Mouse (Mus musculus) G1E (cell line): ENCODE results near the gene Nme9.

Experiments
- CTCF ChIP-seq: IDR thresholded peaks from 2 replicates; pipeline ENCODE4 v1.5.1; 2012; ENCODE audit warnings: low read depth, low read length, inconsistent platforms, mixed read lengths
- GATA1 ChIP-seq: IDR thresholded peaks from 2 replicates; pipeline ENCODE4 v1.6.1; 2012; ENCODE audit warnings: borderline replicate concordance, low read length, inconsistent platforms, mixed read lengths

DNA sequence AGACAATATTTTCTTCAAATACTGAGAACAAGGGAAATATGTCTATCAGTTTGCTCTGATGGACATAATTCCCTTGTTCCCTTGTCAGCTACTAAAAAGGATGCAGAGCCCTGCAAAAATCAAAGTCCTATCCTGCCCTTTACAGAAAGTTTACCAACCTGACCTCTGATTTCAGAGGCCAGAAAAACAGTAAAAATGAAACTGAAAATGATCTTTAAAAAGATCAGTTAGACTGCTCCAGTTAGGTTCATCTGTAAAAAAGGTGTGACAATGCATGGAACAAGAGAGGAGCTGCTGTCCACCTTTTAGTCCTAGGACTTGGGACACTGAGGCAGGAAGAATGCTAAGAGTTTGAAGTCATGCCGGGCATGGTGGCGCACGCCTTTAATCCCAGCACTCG lies 39.8 kb downstream of the Nme9 start:
- TF ChIP-seq CTCF (no peak), GATA1 (no peak)
